Mouse (Mus musculus) liver, postnatal 0 days (tissue): ENCODE results near the gene Bnip1.

Experiments used
- CTCF ChIP-seq: sonication (generic); IDR thresholded peaks from 2 replicates; pipeline ENCODE4 v1.5.1; 2016; ENCODE audit warnings: antibody characterized with exemption, low read depth
- EP300 ChIP-seq: IDR thresholded peaks from 2 replicates; pipeline ENCODE4 v1.6.1; 2016; ENCODE audit warnings: antibody characterized with exemption, low read depth, mild to moderate bottlenecking

- TF ChIP-seq CTCF (no peak), EP300 (no peak)
Measured at GRCm38 (mm10) chr17:26838911-26839717, 58.2 kb downstream of the Bnip1 start.
